Comparison of ENCODE assay signal across 26 mouse cellular contexts in genomic region chr10:21366471-21366870, GRCm38 (mm10). TPM values are rescaled to one million over a fixed set of nuclear protein-coding genes. Genes with fewer than 3 reads are reported as not detected.
"Had no signal": no experiment of that assay in that cellular context is flagged by ENCODE, and none has a peak within 500 bp of the region (broad histone marks: within the 10 kb centered on the region; RNA-seq: fewer than 3 reads in every experiment).

No protein-coding gene starts in this region.

- H3K27me3 ChIP-seq: limb, embryonic 13.5 days; liver, embryonic 12.5 days; liver, embryonic 15.5 days had no signal

- DNase-seq: kidney, postnatal 25 days; layer of hippocampus, adult 9-11 months; liver; lung, adult 2 months; lung, postnatal 14 days; lung, postnatal 4 days; midbrain, embryonic 14.5 days; retina, postnatal 1 day; right cerebral cortex, postnatal 25 days; thymus, adult 2 months; thymus, postnatal 14 days; thymus, postnatal 4 days had no signal

- H3K4me1 ChIP-seq: limb, embryonic 10.5 days; limb, embryonic 13.5 days; liver, embryonic 12.5 days; liver, embryonic 15.5 days had no signal

- H3K4me3 ChIP-seq: layer of hippocampus, adult 2 months; limb, embryonic 10.5 days; limb, embryonic 13.5 days; liver, embryonic 12.5 days; liver, embryonic 15.5 days had no signal

- H3K4me2 ChIP-seq: limb, embryonic 13.5 days; liver, embryonic 12.5 days; liver, embryonic 15.5 days; midbrain, embryonic 11.5 days had no signal

- H3K9me3 ChIP-seq: limb, embryonic 10.5 days; limb, embryonic 13.5 days; liver, embryonic 12.5 days; liver, embryonic 15.5 days had no signal

- ATAC-seq: liver, embryonic 12.5 days had no signal

- H3K9ac ChIP-seq: limb, embryonic 13.5 days; liver, embryonic 12.5 days; liver, embryonic 15.5 days had no signal

- H3K27ac ChIP-seq: kidney, postnatal 0 days; layer of hippocampus, adult 2 months; limb, embryonic 10.5 days; limb, embryonic 13.5 days; liver, embryonic 12.5 days; liver, embryonic 15.5 days; stomach, postnatal 0 days had no signal

RNA-seq across cellular contexts. Expression of gene Aldh8a1, which starts 10.6 kb away (rescaled TPM):
- total RNA-seq: megakaryocyte progenitor cell, adult 5-6 weeks; megakaryocyte-erythroid progenitor cell, adult 5-6 weeks had no signal
- polyA plus RNA-seq: large intestine, adult 2 months; midbrain, embryonic 11.5 days; midbrain, embryonic 14.5 days; midbrain, postnatal 0 days; neural tube, embryonic 11.5 days; small intestine, adult 2 months had no signal
